Mouse (Mus musculus) hindbrain, embryonic 14.5 days (tissue): ENCODE data around the gene 2310011J03Rik. TPM values are rescaled to one million over a fixed set of nuclear protein-coding genes. Genes with fewer than 3 reads are reported as not detected.

Experiments
- ATAC-seq: fragments of 200-750 bp; cut with Nextera tagmentation; 2 replicates; pipeline ENCODE4 v1.8.0; 2017; ENCODE audit warnings: moderate number of reproducible peaks, mild to moderate bottlenecking, moderate TSS enrichment, moderate library complexity; ENCODE audit not compliant: low FRiP score
- DNase-seq: peaks from one replicate; pipeline ENCODE4 v3.0.0-alpha.2; 2015; ENCODE audit warnings: low spot score
- H3K27ac ChIP-seq: fragments of 300-500 bp; sonication (generic); 2 replicates; pipeline ENCODE4 v1.5.1; 2014; ENCODE audit warnings: mild to moderate bottlenecking, moderate library complexity
- H3K27me3 ChIP-seq: fragments of 300-500 bp; sonication (generic); 2 replicates; pipeline ENCODE4 v1.6.1; 2014; ENCODE audit warnings: mild to moderate bottlenecking, low read length, mixed read lengths; ENCODE audit not compliant: control insufficient read depth, insufficient read depth
- H3K36me3 ChIP-seq: fragments of 300-500 bp; sonication (generic); replicated peaks from 2 replicates; pipeline ENCODE4 v1.6.1; 2014; ENCODE audit not compliant: control insufficient read depth, insufficient read depth
- H3K4me1 ChIP-seq: fragments of 300-500 bp; sonication (generic); replicated peaks from 2 replicates; pipeline ENCODE4 v1.6.1; 2014; ENCODE audit warnings: antibody characterized with exemption, low read length, mixed read lengths; ENCODE audit not compliant: control insufficient read depth, insufficient read depth
- H3K4me2 ChIP-seq: fragments of 300-500 bp; sonication (generic); replicated peaks from 2 replicates; pipeline ENCODE4 v1.6.1; 2014; ENCODE audit warnings: mild to moderate bottlenecking, moderate library complexity
- H3K4me3 ChIP-seq: fragments of 300-500 bp; sonication (generic); replicated peaks from 2 replicates; pipeline ENCODE4 v1.5.1; 2014; ENCODE audit warnings: mild to moderate bottlenecking, low read length
- H3K9ac ChIP-seq: fragments of 300-500 bp; sonication (generic); 2 replicates; pipeline ENCODE4 v1.6.1; 2014
- H3K9me3 ChIP-seq: fragments of 300-500 bp; sonication (generic); 2 replicates; pipeline ENCODE4 v1.6.1; 2016; ENCODE audit warnings: low read length; ENCODE audit not compliant: control insufficient read depth
- WGBS: fragments of 180-500 bp; shearing (Covaris S2); extraction: QIAGEN DNeasy Blood & Tissue Kit; methylation state at CpG from one replicate; pipeline ENCODE4 v1.1.7; 2014; 5-methylcytosine and 5-hydroxymethylcytosine counted together
- polyA plus RNA-seq: library from polyadenylated mRNA; unstranded; fragments of >200 nt; fragmentation: Nextera tagmentation; extraction: Ambion mirVana; gene quantifications from 2 replicates; pipeline ENCODE4 v1.2.1, GENCODE M21; 2014

2310011J03Rik gene
- polyA plus RNA-seq, 1 experiment from 2014 or later = 23.3 TPM

DNA sequence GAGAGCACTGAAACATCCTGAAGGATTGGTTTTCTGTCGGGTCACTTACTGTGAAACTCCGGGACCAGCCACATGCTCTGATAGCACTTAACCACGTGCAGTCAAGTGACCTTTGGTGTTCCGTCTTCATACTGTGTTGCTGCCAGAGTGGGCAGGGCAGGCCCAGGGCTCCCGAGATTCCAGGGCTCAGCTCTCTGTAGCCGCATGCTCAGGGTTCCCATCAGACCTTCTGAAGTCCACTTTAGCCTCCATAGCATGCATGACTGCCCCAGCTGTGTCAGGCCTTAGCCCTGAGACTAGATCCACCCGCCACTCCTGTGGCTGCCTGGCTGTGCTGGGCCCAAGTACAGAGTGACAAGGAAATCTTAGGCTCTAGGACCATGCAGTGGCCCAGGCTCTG, 39.0 kb downstream of the 2310011J03Rik start:
- H3K9ac ChIP-seq = no peak overlapping the region
- DNase-seq (no peak), ATAC-seq (no peak)
- H3K9me3 ChIP-seq = no peaks in the 10 kb centered on the region
- no peaks in the 10 kb centered on the region for H3K4me1 ChIP-seq
- no peak overlapping the region for H3K4me3 ChIP-seq
- H3K27me3 ChIP-seq = no peaks in the 10 kb centered on the region
- H3K27ac ChIP-seq = 0 out of 2 replicates have a peak overlapping the region, but pooled peaks have one; percentile 51
- 86% methylated on average over 7 of the region's 7 CpGs for WGBS
- no peak overlapping the region for H3K4me2 ChIP-seq
- peaks cover 96% of the 10 kb centered on the region for H3K36me3 ChIP-seq

DNA sequence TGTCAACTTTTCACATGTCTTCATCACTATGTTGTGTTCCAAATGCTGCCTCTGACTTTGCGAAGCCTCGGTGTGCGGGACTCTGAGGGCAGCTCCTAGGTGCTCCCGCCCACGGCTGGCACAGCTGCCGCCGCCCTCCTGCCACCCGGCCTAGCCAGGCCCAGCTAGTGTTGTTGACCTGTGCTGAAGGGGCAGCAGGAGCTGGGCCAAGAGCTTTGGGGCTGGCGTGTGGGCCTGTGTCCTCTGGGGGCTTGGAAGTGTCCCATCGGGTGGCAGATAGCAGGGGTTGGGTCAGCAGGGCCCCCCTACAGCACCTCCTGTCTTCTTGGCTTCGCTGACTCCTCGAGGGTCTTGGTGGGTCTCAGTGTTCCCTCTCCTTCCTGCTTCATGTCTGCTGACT, 41.1 kb downstream of the 2310011J03Rik start:
- DNase-seq (no peak), ATAC-seq (no peak)
- 98% methylated on average over 12 of the region's 12 CpGs for WGBS
- Histone ChIP-seq H3K4me1 (no peaks in the 10 kb centered on the region), H3K4me3 (no peak overlapping the region), H3K9ac (no peak overlapping the region), H3K27me3 (no peaks in the 10 kb centered on the region), H3K27ac (no peak overlapping the region), H3K4me2 (no peak overlapping the region), H3K36me3 (peaks cover 97% of the 10 kb centered on the region), H3K9me3 (no peaks in the 10 kb centered on the region)

DNA sequence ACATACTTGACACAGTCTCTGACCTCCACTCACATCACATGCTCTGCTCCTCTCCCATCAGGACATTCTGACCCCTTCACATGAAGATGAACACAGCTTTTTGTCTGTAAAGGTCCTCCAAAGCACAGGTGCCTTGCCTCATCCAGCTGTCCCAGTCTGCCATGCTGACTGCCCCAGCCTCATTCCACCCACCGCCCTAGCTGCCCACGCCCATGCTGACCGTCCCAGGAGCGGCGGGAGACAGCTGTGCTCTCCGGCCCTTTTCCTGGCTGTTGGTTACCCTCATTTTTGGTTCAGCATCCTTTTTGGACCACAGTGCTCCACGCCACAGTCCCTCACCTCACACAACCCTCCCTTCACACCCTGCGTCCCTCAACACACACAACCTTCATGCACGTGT, 41.9 kb downstream of the 2310011J03Rik start:
- no peak overlapping the region for H3K4me2 ChIP-seq
- 91% methylated on average over 9 of the region's 9 CpGs for WGBS
- no peak for ATAC-seq
- H3K9me3 ChIP-seq = no peaks in the 10 kb centered on the region
- no peaks in the 10 kb centered on the region for H3K4me1 ChIP-seq
- H3K27ac ChIP-seq = no peak overlapping the region
- no peak for DNase-seq
- H3K4me3 ChIP-seq = no peak overlapping the region
- H3K9ac ChIP-seq = no peak overlapping the region
- H3K36me3 ChIP-seq = peaks cover 93% of the 10 kb centered on the region
- no peaks in the 10 kb centered on the region for H3K27me3 ChIP-seq

DNA sequence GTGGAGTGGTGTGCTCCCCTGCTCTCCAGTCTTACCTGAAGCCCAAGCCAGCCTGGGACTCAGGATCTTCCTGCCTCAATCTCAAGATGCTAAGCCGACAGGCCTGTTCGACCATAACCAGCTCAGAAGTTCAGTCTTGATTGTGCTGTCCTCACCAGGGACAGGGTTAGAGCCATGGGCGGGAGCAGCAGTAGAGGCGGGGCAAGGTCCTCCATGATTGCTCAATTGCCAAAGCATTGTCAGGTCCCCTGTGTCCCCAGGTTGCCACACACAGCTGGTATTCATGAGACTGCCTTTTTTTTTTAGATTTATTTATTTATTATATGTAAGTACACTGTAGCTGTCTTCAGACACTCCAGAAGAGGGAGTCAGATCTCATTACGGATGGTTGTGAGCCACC, 44.1 kb downstream of the 2310011J03Rik start:
- no peak overlapping the region for H3K4me3 ChIP-seq
- no peak for ATAC-seq
- H3K27ac ChIP-seq = no peak overlapping the region
- no peak overlapping the region for H3K9ac ChIP-seq
- no peak for DNase-seq
- no peaks in the 10 kb centered on the region for H3K9me3 ChIP-seq
- 79% methylated on average over 5 of the region's 5 CpGs for WGBS
- no peaks in the 10 kb centered on the region for H3K27me3 ChIP-seq
- no peak overlapping the region for H3K4me2 ChIP-seq
- peaks cover 72% of the 10 kb centered on the region for H3K36me3 ChIP-seq
- H3K4me1 ChIP-seq = 0 out of 2 replicates have a peak, but pooled peaks cover 3% of the 10 kb centered on the region

DNA sequence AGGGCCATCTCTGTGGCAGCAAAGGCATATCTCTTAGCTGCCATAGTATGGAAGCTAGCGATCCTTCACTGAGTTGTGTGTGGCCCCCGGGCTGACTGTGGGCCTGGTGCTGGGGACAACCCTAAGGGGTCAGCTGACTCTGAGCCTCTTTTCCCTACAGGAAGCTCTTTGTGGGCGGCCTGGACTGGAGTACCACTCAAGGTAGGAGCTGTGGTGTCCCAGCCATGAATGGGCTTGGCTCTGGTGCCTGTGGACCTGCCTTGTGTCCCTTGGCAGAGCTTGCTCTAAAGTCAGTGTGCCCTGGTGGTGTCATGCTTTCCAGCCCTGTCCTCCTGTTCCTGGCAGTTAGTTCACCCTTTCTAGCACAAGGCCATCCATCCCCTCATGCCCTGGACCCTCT, 46.5 kb downstream of the 2310011J03Rik start:
- H3K36me3 ChIP-seq = peaks cover 53% of the 10 kb centered on the region
- H3K27me3 ChIP-seq = no peaks in the 10 kb centered on the region
- no peak overlapping the region for H3K9ac ChIP-seq
- H3K4me2 ChIP-seq = no peak overlapping the region
- no peak overlapping the region for H3K27ac ChIP-seq
- no peak overlapping the region for H3K4me3 ChIP-seq
- H3K9me3 ChIP-seq = no peaks in the 10 kb centered on the region
- DNase-seq = no peak
- no peak for ATAC-seq
- WGBS = 96% methylated on average over 3 of the region's 3 CpGs
- H3K4me1 ChIP-seq = peaks cover 19% of the 10 kb centered on the region; the same call in 1 of the 2 replicates

DNA sequence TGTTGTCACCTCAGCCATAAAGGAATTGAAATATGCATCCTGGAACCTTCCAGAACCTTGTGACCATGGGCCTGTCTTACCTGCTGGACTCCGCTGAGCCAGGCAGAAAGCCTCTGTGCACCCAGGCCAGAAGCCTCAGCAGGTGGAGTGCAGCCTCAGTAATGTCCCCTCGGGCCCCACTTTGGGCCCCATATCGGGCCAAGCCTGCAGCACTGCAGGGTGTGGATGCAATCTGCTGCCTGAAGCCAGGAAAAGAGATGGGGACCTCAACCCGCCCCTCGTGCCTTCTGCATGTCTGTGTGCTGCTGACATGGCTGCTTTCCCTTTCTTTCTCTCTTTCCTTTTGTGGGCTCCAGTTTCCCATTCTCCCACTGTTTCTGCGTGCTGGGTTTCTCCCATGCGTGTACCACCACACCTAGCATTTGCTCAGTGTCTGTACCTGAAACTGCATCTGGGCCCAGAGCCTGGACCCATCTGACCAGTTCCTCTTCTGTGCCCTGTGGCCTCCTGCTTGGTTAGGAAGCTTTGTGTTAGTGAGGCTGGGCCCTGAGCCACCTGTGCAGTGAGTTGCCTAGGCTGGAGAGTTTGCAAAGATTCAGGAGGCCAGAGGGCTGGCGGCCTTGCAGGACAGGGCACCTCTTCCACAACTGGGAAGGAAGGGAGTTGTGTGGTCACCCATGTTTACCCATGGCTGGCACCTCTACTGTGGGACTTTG, 48.3 kb downstream of the 2310011J03Rik start:
- no peak overlapping the region for H3K9ac ChIP-seq
- ATAC-seq = no peak
- no peak for DNase-seq
- no peak overlapping the region for H3K4me2 ChIP-seq
- H3K4me1 ChIP-seq = peaks cover 33% of the 10 kb centered on the region
- no peak overlapping the region for H3K4me3 ChIP-seq
- H3K27ac ChIP-seq = no peak overlapping the region
- no peaks in the 10 kb centered on the region for H3K27me3 ChIP-seq
- H3K9me3 ChIP-seq = no peaks in the 10 kb centered on the region
- peaks cover 41% of the 10 kb centered on the region for H3K36me3 ChIP-seq
- 91% methylated on average over 8 of the region's 8 CpGs for WGBS

GRCm38 (mm10) chr10:80271186-80271843, 49.0 kb downstream of the 2310011J03Rik start:
- WGBS = 87% methylated on average over 5 of the region's 5 CpGs
- Histone ChIP-seq H3K9ac (0 out of 2 replicates have a peak overlapping the region, but pooled peaks have one; percentile 8), H3K27me3 (no peaks in the 10 kb centered on the region), H3K4me1 (peaks cover 40% of the 10 kb centered on the region), H3K4me3 (no peak overlapping the region), H3K36me3 (peaks cover 35% of the 10 kb centered on the region), H3K4me2 (no peak overlapping the region), H3K9me3 (no peaks in the 10 kb centered on the region), H3K27ac (no peak overlapping the region)
- ATAC-seq = no peak
- no peak for DNase-seq

DNA sequence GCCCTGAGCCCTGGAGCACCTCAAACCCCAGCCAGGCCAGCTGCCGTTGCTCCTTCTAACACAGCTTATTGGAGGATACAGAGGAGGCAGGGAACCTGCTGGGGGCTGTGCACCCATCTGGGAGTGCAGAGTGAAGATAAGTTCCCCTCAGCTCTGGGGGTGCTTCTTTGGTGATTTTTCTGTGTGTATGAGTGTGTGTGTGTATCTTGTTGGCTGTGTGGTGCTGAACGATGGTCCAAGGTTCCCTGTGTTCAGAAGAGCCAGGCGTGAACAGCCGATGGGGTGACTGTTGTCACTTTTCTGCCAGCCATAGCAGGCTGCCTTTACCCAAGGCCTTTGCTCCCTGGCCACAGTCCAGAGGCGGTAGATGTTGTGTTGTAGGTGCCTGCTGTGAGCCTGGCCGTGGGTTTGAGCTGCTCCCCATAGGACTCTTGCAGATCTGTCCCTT, 49.6 kb downstream of the 2310011J03Rik start:
- Histone ChIP-seq H3K36me3 (peaks cover 29% of the 10 kb centered on the region), H3K9ac (0 out of 2 replicates have a peak overlapping the region, but pooled peaks have one; percentile 8), H3K9me3 (no peaks in the 10 kb centered on the region), H3K4me2 (no peak overlapping the region), H3K27ac (no peak overlapping the region), H3K27me3 (no peaks in the 10 kb centered on the region), H3K4me3 (no peak overlapping the region), H3K4me1 (peaks cover 46% of the 10 kb centered on the region)
- ATAC-seq (no peak), DNase-seq (no peak)
- WGBS = 72% methylated on average over 6 of the region's 6 CpGs

DNA sequence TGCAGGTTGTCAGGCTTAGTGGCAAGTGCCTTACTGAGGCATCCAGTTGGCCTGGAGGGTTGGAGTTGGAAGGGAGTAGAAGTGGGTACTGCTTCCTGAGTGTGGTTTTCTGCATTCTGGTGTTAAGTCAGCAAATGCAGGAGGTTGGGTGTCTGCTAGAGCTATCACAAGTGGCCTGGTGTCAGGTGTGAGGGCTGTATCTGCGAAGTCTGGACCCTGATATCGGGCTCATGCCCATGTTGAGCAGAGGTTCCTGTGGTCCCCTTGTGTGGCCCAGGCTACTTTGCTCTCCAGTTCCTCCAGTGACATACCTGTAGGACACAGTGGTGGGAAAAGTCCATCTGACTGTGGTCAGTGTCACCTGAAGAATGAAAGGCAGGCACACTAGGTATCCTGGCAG, 50.2 kb downstream of the 2310011J03Rik start:
- Histone ChIP-seq H3K27me3 (no peaks in the 10 kb centered on the region), H3K36me3 (peaks cover 23% of the 10 kb centered on the region), H3K4me1 (peaks cover 48% of the 10 kb centered on the region), H3K4me3 (no peak overlapping the region), H3K9me3 (no peaks in the 10 kb centered on the region), H3K9ac (no peak overlapping the region), H3K27ac (no peak overlapping the region), H3K4me2 (no peak overlapping the region)
- 98% methylated on average over 2 of the region's 2 CpGs for WGBS
- no peak for DNase-seq
- no peak for ATAC-seq
